10 mouse cellular contexts compared by ENCODE assay signal in the genomic region with DNA sequence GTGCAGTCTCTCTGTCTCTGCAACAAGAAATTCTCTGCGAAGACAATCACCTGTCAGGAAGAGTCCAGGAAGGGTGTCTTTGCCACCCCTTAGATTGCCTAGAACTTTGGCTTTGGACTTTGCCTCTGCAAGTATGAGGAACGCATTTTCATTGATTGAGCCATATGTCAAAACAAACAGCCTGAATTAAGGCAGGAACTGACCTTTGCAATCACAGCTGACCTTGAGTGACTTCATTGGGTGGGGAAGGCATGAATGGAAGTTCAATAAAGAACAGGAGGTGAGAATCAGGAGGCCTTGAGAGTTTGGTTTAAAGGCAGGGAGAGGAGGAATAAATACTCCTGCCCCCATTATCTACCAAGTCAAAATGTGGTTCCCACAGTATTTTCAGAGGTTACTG. TPM values are rescaled to one million over a fixed set of nuclear protein-coding genes. Genes with fewer than 3 reads are reported as not detected.
DNase-seq lines count a peak whose midpoint lies in the region; ATAC-seq and TF ChIP-seq lines count a peak whose summit lies in the region.
"Had no signal": no experiment of that assay in that cellular context is flagged by ENCODE, and none has a peak within 500 bp of the region (broad histone marks: within the 10 kb centered on the region; RNA-seq: fewer than 3 reads in every experiment).

No protein-coding gene starts in this region.

- peak overlapping the region; percentile 90 for H3K4me3 ChIP-seq in E14TG2a.4 (replicated peaks; ENCODE audit: low read length)
- H3K4me3 ChIP-seq in hindbrain, embryonic 13.5 days, result peak overlapping the region; percentile 88
- H3K4me3 ChIP-seq in megakaryocyte, embryonic 14.5 days (replicated peaks), result peak overlapping the region; percentile 96

- TF ChIP-seq CTCF in E14TG2a.4 (conservative IDR thresholded peaks at IDR 0.05; ENCODE audit: low read length), result no peak

- peak; percentile 24 for DNase-seq in adrenal gland, adult 2 months
- no peak for DNase-seq in adrenal gland, adult 18-20 months (ENCODE audit: low spot score in 2 of 2)
- no peak for DNase-seq in spleen, postnatal 4 days (ENCODE audit: low spot score in 2 of 2)
- no peak for DNase-seq in urinary bladder, postnatal 25 days (ENCODE audit: low spot score)
- DNase-seq: adrenal gland, postnatal 36 days; thymus, postnatal 25 days had no signal

- WGBS in hindbrain, embryonic 13.5 days, result 66% methylated on average over 2 of the region's 2 CpGs

- peaks cover 22% of the 10 kb centered on the region for H3K4me1 ChIP-seq in E14TG2a.4 (replicated peaks; ENCODE audit: low read depth, low read length)
- peaks cover 18% of the 10 kb centered on the region for H3K4me1 ChIP-seq in hindbrain, embryonic 13.5 days (replicated peaks)
- H3K4me1 ChIP-seq in megakaryocyte, embryonic 14.5 days, result peaks cover 41% of the 10 kb centered on the region

- peaks cover 42% of the 10 kb centered on the region for H3K27me3 ChIP-seq in E14TG2a.4 (ENCODE audit: insufficient read depth, low read length)
- no peaks in the 10 kb centered on the region for H3K27me3 ChIP-seq in hindbrain, embryonic 13.5 days
- H3K27me3 ChIP-seq in megakaryocyte, embryonic 14.5 days (replicated peaks), result peaks cover 2% of the 10 kb centered on the region

- H3K9me3 ChIP-seq in E14TG2a.4 (ENCODE audit: low read length), result 0 out of 2 replicates have a peak, but pooled peaks cover 5% of the 10 kb centered on the region
- no peaks in the 10 kb centered on the region for H3K9me3 ChIP-seq in hindbrain, embryonic 13.5 days
- no peaks in the 10 kb centered on the region for H3K9me3 ChIP-seq in megakaryocyte, embryonic 14.5 days

- H3K36me3 ChIP-seq in E14TG2a.4 (ENCODE audit: insufficient read depth, low read length), result no peaks in the 10 kb centered on the region
- H3K36me3 ChIP-seq in hindbrain, embryonic 13.5 days, result no peaks in the 10 kb centered on the region
- H3K36me3 ChIP-seq in megakaryocyte, embryonic 14.5 days (replicated peaks; ENCODE audit: low read length), result no peaks in the 10 kb centered on the region

- ATAC-seq in hindbrain, embryonic 13.5 days (ENCODE audit: low FRiP score), result no peak
- ATAC-seq in activated CD4-positive, CD25-positive, alpha-beta regulatory T cell, adult 4 months, result no peak

- peak overlapping the region; percentile 65 for H3K4me2 ChIP-seq in hindbrain, embryonic 13.5 days

- peak overlapping the region; percentile 97 for H3K9ac ChIP-seq in hindbrain, embryonic 13.5 days

- no peak overlapping the region for H3K27ac ChIP-seq in hindbrain, embryonic 13.5 days

RNA-seq across cellular contexts. Expression of a gene that starts 0.8 kb away (rescaled TPM):
- total RNA-seq in adrenal gland, adult 2 months (2021), result 1 to 10 TPM; 4.3 to 5.3 TPM
- 0.94 and 1.2 TPM in 2 replicates for polyA plus RNA-seq in adrenal gland, adult 2 months (2012; rRNA removed)
- total RNA-seq in adrenal gland, adult 18-20 months (2021), result 1 to 10 TPM; 5.2 to 8.2 TPM
- 64.5 and 66.6 TPM in 2 replicates for polyA plus RNA-seq in hindbrain, embryonic 13.5 days (2015; fragmentation: Nextera tagmentation; extraction: Ambion mirVana)
- polyA plus RNA-seq in megakaryocyte, embryonic 14.5 days (2012; ENCODE audit: insufficient read depth, low replicate concordance), result 2.9 and 3.2 TPM in 2 replicates
- 1 to 10 TPM; 1.7 to 4.2 TPM for polyA plus RNA-seq in activated CD4-positive, CD25-positive, alpha-beta regulatory T cell, adult 4 months (2017; shearing (Covaris generic))

Comparison
In these comparisons a context has a peak if more than half of its experiments do, and no peak if none do; other contexts are left out.
1. RNA of a gene that starts 0.8 kb away (polyA plus RNA-seq): 64.5 to 66.6 TPM in hindbrain, embryonic 13.5 days; 1.7 to 4.2 TPM in activated CD4-positive, CD25-positive, alpha-beta regulatory T cell, adult 4 months, 2.9 to 3.2 TPM in megakaryocyte, embryonic 14.5 days and 0.94 to 1.2 TPM in adrenal gland, adult 2 months; every median in the first group is over 10 times any median in the second.
2. Peak in every context shown above with its lines, with median percentiles within 50 percentile points of each other: H3K4me3 ChIP-seq.